Mouse (Mus musculus) telencephalon, adult 2 months (tissue): ENCODE measurements around the gene Cdc27.

ENCODE experiments used
- DNase-seq: peaks from one replicate; pipeline ENCODE4 v3.0.0-alpha.2; 2011; ENCODE audit warnings: low read depth, low spot score

The Cdc27 gene

GRCm38 (mm10) chr11:104550406-104550974, at the start of gene Cdc27, which contains the start of gene Myl4:
Cdc27 (minus strand) TSS chr11:104550620.
Myl4 (plus strand) TSS chr11:104550663.
- DNase-seq, result peak; percentile 95

- DNase-seq, result no peak
These were observed 49.0 kb upstream of the Cdc27 start for GRCm38 (mm10) chr11:104599265-104599945.

- no peak for DNase-seq
These were observed 45.9 kb upstream of the Cdc27 start for GRCm38 (mm10) chr11:104596365-104596764.

- DNase-seq, result no peak
These were observed 41.8 kb upstream of the Cdc27 start for GRCm38 (mm10) chr11:104592066-104592835.

- peak; percentile 72 for DNase-seq
These were observed 39.7 kb upstream of the Cdc27 start for GRCm38 (mm10) chr11:104590148-104590547.

GRCm38 (mm10) chr11:104589570-104589969, 39.1 kb upstream of the Cdc27 start:
- no peak for DNase-seq

- DNase-seq, result no peak
These were observed 38.1 kb upstream of the Cdc27 start for GRCm38 (mm10) chr11:104588513-104588912.

GRCm38 (mm10) chr11:104587904-104588303, 37.5 kb upstream of the Cdc27 start:
- DNase-seq, result no peak

GRCm38 (mm10) chr11:104585495-104585894, 35.1 kb upstream of the Cdc27 start:
- no peak for DNase-seq

- DNase-seq, result no peak
These were observed 32.4 kb upstream of the Cdc27 start for GRCm38 (mm10) chr11:104582630-104583364.

- no peak for DNase-seq
These were observed 31.8 kb upstream of the Cdc27 start for GRCm38 (mm10) chr11:104582308-104582606.

- no peak for DNase-seq
These were observed 31.3 kb upstream of the Cdc27 start for GRCm38 (mm10) chr11:104581446-104582307.

- DNase-seq, result peak; percentile 43
These were observed 30.2 kb upstream of the Cdc27 start for GRCm38 (mm10) chr11:104580606-104581005.

- DNase-seq, result no peak
These were observed 29.7 kb upstream of the Cdc27 start for GRCm38 (mm10) chr11:104580091-104580490.

- DNase-seq, result no peak
These were observed 29.2 kb upstream of the Cdc27 start for GRCm38 (mm10) chr11:104579575-104579974.

GRCm38 (mm10) chr11:104579084-104579483, 28.7 kb upstream of the Cdc27 start:
- no peak for DNase-seq

GRCm38 (mm10) chr11:104578074-104578473, 27.7 kb upstream of the Cdc27 start:
- no peak for DNase-seq

GRCm38 (mm10) chr11:104576772-104577612, 26.6 kb upstream of the Cdc27 start:
- DNase-seq, result no peak

- DNase-seq, result no peak
These were observed 22.1 kb upstream of the Cdc27 start for GRCm38 (mm10) chr11:104572566-104572965.

- DNase-seq, result no peak
These were observed 21.7 kb upstream of the Cdc27 start for GRCm38 (mm10) chr11:104572091-104572490.
